Mouse (Mus musculus) embryo, embryonic 11 days (tissue): ENCODE data around the gene Crybb3.

Experiments
- DNase-seq: peaks from one replicate; pipeline ENCODE4 v3.0.0-alpha.2; 2015

Crybb3 gene

DNA sequence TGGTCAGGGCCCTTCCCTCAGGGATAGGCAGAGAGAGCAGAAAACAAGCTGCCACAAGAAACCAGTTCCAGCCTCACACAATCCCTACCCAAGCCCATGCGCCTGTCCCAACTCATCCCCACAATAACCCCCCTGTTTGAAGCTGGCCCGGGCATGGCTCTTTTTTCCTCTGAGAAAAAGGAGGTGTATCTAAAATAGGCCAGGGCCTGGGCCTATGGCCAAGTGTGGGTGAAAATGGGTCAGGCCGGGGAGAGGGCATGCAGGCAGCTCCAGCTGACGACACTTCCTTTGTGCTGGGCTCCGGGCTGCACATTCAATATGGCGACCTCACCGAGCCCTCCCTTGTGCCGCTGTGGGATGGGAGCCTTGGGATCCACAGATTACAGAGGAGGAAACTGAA, 37.9 kb downstream of the Crybb3 start:
- DNase-seq, result no peak

DNA sequence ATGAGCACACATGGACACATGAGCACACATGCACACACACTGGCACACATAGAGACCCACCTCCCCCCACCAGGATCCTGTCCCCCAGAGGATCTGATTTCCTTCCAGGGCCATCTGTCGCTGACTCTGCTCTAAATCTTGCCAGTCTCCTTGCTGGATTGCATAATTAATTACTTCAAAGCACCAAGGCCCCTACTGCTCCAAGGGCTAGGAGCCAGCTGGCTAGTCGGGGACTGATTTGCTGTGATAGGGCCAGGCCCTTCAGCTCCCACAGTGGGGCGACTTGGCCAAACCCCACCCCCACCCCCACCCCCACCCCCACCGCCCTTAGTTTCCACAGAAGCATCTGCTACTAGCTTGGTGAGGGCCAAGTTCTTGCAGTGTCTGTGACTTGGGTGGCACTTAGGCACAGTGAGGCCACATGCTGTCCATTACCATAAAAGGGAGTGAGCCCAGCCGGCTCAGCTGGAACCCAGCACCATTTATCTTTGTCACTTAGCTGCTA, 39.8 kb downstream of the Crybb3 start:
- DNase-seq, result peak; percentile 68

DNA sequence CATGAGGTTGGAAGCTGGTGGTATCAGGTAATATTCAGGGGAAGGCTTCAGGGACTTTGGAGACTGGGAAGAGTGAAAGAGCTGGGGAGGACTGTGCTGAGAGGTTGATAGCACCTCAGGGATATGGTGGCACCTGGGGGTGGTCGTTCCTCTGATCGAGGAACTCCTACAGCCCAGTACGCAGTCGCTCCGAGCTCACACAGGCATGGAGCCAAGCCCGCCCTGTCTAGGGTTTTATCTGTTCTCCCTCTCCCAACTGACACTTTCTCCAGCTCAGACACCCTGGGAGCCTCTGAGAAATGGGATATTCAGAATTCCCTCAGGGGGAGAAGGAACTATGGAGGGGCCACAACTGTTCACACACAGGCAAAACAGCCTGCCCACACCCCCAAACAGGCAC, 40.6 kb downstream of the Crybb3 start:
- DNase-seq, result no peak

DNA sequence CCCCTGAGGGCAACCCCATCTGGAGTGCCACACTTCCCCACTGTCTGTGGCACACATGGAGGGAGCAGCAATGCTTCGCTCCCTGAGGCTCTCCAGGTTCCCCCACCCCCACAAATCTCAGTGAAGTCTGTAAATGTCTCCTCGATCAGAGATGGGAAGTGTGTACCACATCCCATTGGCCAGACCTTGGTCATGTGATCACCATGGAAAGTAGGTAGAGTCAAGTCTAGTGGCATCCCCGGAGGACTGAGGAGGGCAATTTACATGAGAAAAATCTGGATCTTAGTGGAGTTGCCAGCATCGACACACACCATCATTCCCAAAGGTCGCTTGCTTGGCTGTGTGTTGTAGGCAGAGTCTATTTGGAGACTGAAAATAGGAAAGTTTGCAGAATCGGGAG, 42.8 kb downstream of the Crybb3 start:
- DNase-seq, result no peak

DNA sequence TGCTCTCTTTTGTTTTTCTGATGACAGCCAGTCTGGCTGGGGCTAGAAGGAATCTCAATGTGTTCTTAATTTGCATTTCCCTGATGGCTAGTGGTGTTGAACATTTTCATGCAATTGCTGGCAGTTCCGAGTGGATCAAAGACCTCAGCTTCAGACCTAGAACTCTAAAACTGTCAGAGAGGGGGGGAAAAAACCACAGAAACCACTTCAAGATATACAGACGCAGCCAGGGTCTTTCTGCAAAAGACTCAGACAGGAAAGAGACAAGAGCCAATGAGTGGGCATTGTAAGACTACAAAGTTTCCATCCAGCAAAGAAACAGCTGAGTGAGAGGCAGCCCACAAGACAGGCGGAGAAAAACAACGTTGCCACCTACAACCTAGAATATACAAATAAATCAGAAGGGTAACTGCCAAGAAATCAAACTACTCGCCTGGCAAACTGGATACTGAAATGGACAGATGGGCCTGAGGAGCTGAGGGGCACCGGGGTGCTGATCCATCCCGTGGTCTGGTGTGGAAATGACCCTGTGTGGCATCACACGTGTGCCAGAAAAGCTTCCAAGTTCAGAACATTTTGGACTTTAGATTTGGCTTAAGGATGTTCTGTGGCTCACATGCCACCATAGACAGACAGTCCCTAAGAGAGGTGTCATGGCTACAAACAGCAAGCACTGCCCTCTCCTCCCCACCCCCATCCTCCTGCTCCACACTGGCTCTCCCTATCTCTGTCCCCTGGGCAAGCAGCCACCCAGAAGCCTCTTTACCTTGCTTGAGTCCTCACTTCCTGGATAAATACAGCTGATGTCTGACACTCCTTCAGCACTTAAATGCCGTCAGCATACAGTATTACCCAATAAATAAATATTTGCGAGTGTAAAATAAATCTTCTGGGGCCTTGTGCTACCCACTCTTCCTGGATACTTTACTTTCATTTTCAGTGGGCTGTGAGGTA, 46.0 kb downstream of the Crybb3 start:
- DNase-seq, result no peak

DNA sequence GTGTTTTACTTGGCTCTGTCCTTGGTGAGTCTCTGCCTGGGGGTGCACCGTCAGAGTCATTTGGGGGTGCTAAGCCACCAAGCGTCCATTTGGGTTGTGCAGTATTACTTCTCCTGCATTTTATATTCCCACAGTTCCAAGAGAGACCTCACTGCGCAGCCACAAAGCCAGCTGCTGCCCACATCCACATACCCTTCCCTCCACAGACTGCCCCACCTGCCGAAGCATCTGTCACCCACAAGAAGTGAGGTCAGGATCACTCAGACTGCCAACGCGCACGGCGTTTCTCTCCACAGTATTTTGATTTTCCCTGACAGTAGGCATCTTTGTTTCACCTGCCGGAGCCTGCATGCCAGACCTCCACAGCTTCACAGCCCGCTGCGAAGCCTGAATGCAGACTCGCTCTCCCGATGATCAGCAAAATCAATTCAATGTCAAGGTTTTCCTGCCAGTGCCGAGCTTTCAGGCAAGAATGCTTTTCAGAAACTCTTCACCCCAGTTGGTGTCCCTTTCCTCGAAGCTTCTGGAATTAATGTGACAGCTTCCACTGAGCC, 50.1 kb downstream of the Crybb3 start:
- DNase-seq, result no peak

DNA sequence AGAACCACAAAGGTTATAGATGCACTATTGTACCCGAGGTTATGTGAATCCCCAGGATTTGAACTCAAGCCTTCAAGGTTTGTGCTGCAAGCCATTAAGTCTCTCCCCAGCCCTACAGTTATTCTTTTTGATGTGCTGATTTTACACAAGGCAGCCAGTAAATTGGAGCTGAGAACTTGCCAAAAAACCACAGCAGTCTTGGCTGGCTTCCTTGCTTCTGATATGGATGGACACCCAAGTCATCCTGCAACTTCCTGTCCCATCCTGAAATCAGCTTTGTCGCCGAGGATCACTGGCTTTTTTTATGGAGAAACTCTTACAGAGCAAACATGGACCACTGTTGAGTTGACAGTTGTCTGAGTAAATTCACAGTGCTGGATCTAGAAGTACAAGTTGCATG, 51.3 kb downstream of the Crybb3 start:
- DNase-seq, result no peak

DNA sequence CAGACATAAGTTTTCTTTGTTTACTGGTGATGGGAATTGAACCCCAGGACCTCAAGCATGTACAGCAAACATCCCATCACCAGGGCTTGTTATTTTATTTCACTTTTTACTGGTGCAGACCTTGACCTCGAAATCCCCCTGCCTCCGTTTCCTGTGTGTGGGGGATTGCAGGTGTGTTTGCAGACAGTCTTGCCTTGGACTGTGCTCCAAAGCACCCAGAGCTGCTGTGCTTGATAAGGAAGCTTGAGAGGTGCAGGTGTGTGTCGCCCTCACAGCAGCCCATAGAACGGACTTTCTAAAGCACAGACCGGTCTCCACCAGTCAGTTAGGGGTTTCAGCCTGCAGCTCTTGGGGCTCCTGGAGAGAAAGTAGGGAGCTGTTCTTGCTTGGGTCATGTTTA, 54.7 kb downstream of the Crybb3 start:
- DNase-seq, result no peak
